Mouse (Mus musculus) CH12.LX (cell line): ENCODE measurements around the gene 1190005I06Rik.

Experiments used
- CHD2 ChIP-seq: IDR thresholded peaks from 2 replicates; pipeline ENCODE4 v1.6.1; 2011; ENCODE audit warnings: low read length, improper control_type of control experiment
- CTCF ChIP-seq, 2 experiments: IDR thresholded peaks in 1 of 2; conservative IDR thresholded peaks in 1 of 2; 2 replicates each; pipeline ENCODE4 v1.5.1; 2011 to 2012; ENCODE audit warnings: low read depth in 2 of 2, low read length in 2 of 2, improper control_type of control experiment in 1 of 2, inconsistent platforms in 1 of 2, mild to moderate bottlenecking in 1 of 2, moderate library complexity in 1 of 2
- MAFK ChIP-seq: IDR thresholded peaks from 2 replicates; pipeline ENCODE4 v1.6.1; 2011; ENCODE audit warnings: low read length, improper control_type of control experiment; ENCODE audit not compliant: insufficient replicate concordance
- POLR2A ChIP-seq: IDR thresholded peaks from 2 replicates; pipeline ENCODE4 v1.6.1; 2011; ENCODE audit warnings: low read depth, mild to moderate bottlenecking, improper control_type of control experiment, low read length
- POLR2AphosphoS2 ChIP-seq: IDR thresholded peaks from 2 replicates; pipeline ENCODE4 v1.6.1; 2011; ENCODE audit warnings: low read depth, low read length, improper control_type of control experiment
- USF2 ChIP-seq: conservative IDR thresholded peaks from 2 replicates; pipeline ENCODE4 v1.6.1; 2011; ENCODE audit warnings: low read depth, low read length, improper control_type of control experiment

GRCm38 (mm10) chr8:120618110-120618509 lies 29.3 kb downstream of the 1190005I06Rik start:
- TF ChIP-seq CTCF (conservative IDR thresholded peaks at IDR 0.05 in 1 of 2, IDR thresholded peaks at IDR 0.05 in 1 of 2; ENCODE audit: low read depth in 2 of 2, low read length in 2 of 2) (peak; percentile 57 to 86), POLR2A (no peak), USF2 (no peak), CHD2 (no peak), POLR2AphosphoS2 (no peak), MAFK (no peak)
